Mouse (Mus musculus) left cerebral cortex, postnatal 14 days (tissue): ENCODE results near the gene Aldh3b3. TPM values are rescaled to one million over a fixed set of nuclear protein-coding genes. Genes with fewer than 3 reads are reported as not detected.

Experiments
- DNase-seq, 2 experiments: peaks; one replicate each; pipeline ENCODE4 v3.0.0; 2021 to 2022; ENCODE audit warnings: low spot score in 2 of 2, mixed read lengths in 1 of 2
- intact Hi-C: fragments of 180-260 bp; cut with DNase I; formaldehyde crosslinking; loops from one replicate; pipeline ENCODE4 v1.15.1; 2025
- total RNA-seq, 2 experiments: library from RNA; stranded (reverse); gene quantifications; 2 replicates each; pipeline ENCODE4 v1.2.3; 2021

Aldh3b3 gene
- total RNA-seq, 2 experiments from 2014 or later = 0.13 TPM; not detected in 1

- DNase-seq = peak; percentile 83 to 87
- intact Hi-C loops = loop anchor here (1.0 to 5.0 kb wide), 2 partner anchors 28 to 208 kb away; no protein-coding TSS in a partner anchor
Observed at GRCm38 (mm10) chr19:4018743-4019583, 60.5 kb downstream of the Aldh3b3 start.

Other genes starting within 250 kb of the Aldh3b3 start
- gene Kmt5b, start 191.2 kb upstream of the Aldh3b3 start, total RNA-seq = 10 to 100 TPM; 54.5 to 54.7 TPM
- gene Chka, start 106.9 kb upstream of the Aldh3b3 start, total RNA-seq = 10 to 100 TPM; 75.5 to 99.5 TPM
- 10 to 100 TPM; 14.4 to 16.1 TPM for gene Tcirg1, start 51.5 kb upstream of the Aldh3b3 start, total RNA-seq
- gene Ndufs8, start 45.9 kb upstream of the Aldh3b3 start, total RNA-seq = 100 to 1,000 TPM; 134 to 149 TPM
- 1 to 10 TPM; 1.8 to 2.0 TPM for gene Aldh3b1, start 28.8 kb upstream of the Aldh3b3 start, total RNA-seq
- 10 to 100 TPM; 16.0 to 18.4 TPM for gene Unc93b1, start 23.5 kb upstream of the Aldh3b3 start, total RNA-seq
- gene Aldh3b2, start 13.7 kb downstream of the Aldh3b3 start, total RNA-seq = 1 to 10 TPM; 1.8 to 2.4 TPM
- 1 to 10 TPM; 1.8 to 3.1 TPM for gene Acy3, start 27.9 kb downstream of the Aldh3b3 start, total RNA-seq
- not detected for gene Tbx10, start 34.1 kb downstream of the Aldh3b3 start, total RNA-seq
- 10 to 100 TPM in 1 of 2 experiments, 1 to 10 TPM in 1; 8.5 to 10.3 TPM for gene Nudt8, start 41.9 kb downstream of the Aldh3b3 start, total RNA-seq
- 1 to 10 TPM; 1.2 to 1.6 TPM for gene Gm49405, start 42.0 kb downstream of the Aldh3b3 start, total RNA-seq
- gene Doc2g, start 44.7 kb downstream of the Aldh3b3 start, total RNA-seq = 1 to 10 TPM; 3.2 to 3.5 TPM
- 100 to 1,000 TPM; 227 to 231 TPM for gene Ndufv1, start 54.2 kb downstream of the Aldh3b3 start, total RNA-seq
- gene Gstp1, start 79.3 kb downstream of the Aldh3b3 start, total RNA-seq = 100 to 1,000 TPM; 213 to 245 TPM
- 10 to 100 TPM; 22.3 to 24.3 TPM for gene Gstp2, start 87.4 kb downstream of the Aldh3b3 start, total RNA-seq
- gene Gstp3, start 100.9 kb downstream of the Aldh3b3 start, total RNA-seq = not detected
- gene Cabp2, start 122.9 kb downstream of the Aldh3b3 start, total RNA-seq = not detected
- gene Cdk2ap2, start 138.5 kb downstream of the Aldh3b3 start, total RNA-seq = 10 to 100 TPM; 26.4 to 26.7 TPM
- 100 to 1,000 TPM; 225 to 226 TPM for gene Pitpnm1, start 141.4 kb downstream of the Aldh3b3 start, total RNA-seq
- gene Aip, start 167.2 kb downstream of the Aldh3b3 start, total RNA-seq = 10 to 100 TPM; 83.4 to 94.1 TPM
- not detected for gene Gpr152, start 181.1 kb downstream of the Aldh3b3 start, total RNA-seq
- gene Cabp4, start 185.4 kb downstream of the Aldh3b3 start, total RNA-seq = under 1 TPM; 0.11 to 0.23 TPM
- gene Coro1b, start 190.0 kb downstream of the Aldh3b3 start, total RNA-seq = 10 to 100 TPM; 80.7 to 87.5 TPM
- 1 to 10 TPM; 1.0 to 1.5 TPM for gene Ptprcap, start 195.0 kb downstream of the Aldh3b3 start, total RNA-seq
- 10 to 100 TPM; 39.5 to 39.9 TPM for gene Rps6kb2, start 204.7 kb downstream of the Aldh3b3 start, total RNA-seq
- gene Carns1, start 216.8 kb downstream of the Aldh3b3 start, total RNA-seq = 1 to 10 TPM; 3.8 to 5.9 TPM
- gene Tbc1d10c, start 232.6 kb downstream of the Aldh3b3 start, total RNA-seq = 1 to 10 TPM; 1.6 to 1.8 TPM
- 100 to 1,000 TPM; 323 to 336 TPM for gene Ppp1ca, start 233.4 kb downstream of the Aldh3b3 start, total RNA-seq
- 1 to 10 TPM; 6.4 to 9.0 TPM for gene Rad9a, start 243.0 kb downstream of the Aldh3b3 start, total RNA-seq